Mouse (Mus musculus): ENCODE data around the gene Ube2j2. TPM values are rescaled to one million over a fixed set of nuclear protein-coding genes. Genes with fewer than 3 reads are reported as not detected.

Gene Ube2j2
- polyA plus RNA-seq, 1 experiment from 2014 or later, result 50.2 TPM

DNA sequence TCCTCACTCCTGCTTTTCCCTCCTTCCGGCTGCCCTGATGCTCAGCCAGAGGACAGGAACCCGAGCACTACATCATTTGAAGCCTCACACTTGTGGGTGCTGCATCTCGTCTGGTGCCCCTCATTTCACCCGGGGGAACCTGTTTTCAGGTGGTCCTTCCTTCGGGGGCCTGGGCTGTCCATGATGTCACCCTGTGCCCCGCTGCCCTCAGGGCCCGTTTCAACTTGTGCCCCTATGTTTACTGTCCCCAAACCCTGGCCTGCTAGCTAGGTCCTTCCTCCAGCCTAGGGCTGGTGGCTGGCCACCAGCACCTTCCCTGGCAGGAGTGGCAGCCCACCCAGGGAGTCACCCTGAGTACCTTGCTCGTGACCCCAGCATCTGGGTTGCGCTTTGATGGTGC lies 37.5 kb upstream of the Ube2j2 start:
- Histone ChIP-seq H3K4me3 (replicated peaks) (no peak overlapping the region), H3K9ac (no peak overlapping the region), H3K27ac (replicated peaks) (no peak overlapping the region), H3K9me3 (replicated peaks) (no peaks in the 10 kb centered on the region), H3K36me3 (replicated peaks) (peaks cover 48% of the 10 kb centered on the region), H3K4me2 (no peak overlapping the region), H3K27me3 (no peaks in the 10 kb centered on the region), H3K4me1 (replicated peaks) (no peaks in the 10 kb centered on the region)
- ATAC-seq (ENCODE audit: insufficient read depth), result no peak
- WGBS (ENCODE audit: insufficient replicate concordance), result 81% methylated on average over 9 of the region's 9 CpGs

DNA sequence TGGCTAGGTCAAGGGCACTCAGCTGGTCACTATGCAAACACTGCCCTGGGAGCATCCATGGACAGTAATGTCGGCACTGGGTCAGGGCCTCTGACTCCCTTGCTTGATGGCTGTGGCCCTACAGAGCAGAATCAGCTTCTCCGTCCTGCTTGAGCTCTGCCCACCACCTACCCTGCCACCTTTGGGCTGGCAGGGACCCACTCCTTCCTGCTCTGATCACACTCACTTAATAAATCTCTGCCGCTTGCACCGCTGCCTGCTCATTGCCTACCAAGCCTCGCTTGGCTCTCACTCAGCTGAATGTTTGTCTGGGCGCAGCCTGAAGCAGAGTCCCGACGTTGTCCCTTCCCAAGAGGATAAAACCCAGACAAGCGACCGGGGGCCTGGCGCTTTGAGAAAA lies 36.6 kb upstream of the Ube2j2 start:
- H3K27me3 ChIP-seq, result no peaks in the 10 kb centered on the region
- ATAC-seq (ENCODE audit: insufficient read depth), result no peak
- peaks cover 39% of the 10 kb centered on the region for H3K36me3 ChIP-seq (replicated peaks)
- no peak overlapping the region for H3K27ac ChIP-seq (replicated peaks)
- H3K9ac ChIP-seq, result no peak overlapping the region
- WGBS (ENCODE audit: insufficient replicate concordance), result 77% methylated on average over 11 of the region's 11 CpGs
- no peak overlapping the region for H3K4me2 ChIP-seq
- no peaks in the 10 kb centered on the region for H3K4me1 ChIP-seq (replicated peaks)
- no peaks in the 10 kb centered on the region for H3K9me3 ChIP-seq (replicated peaks)
- H3K4me3 ChIP-seq (replicated peaks), result no peak overlapping the region

DNA sequence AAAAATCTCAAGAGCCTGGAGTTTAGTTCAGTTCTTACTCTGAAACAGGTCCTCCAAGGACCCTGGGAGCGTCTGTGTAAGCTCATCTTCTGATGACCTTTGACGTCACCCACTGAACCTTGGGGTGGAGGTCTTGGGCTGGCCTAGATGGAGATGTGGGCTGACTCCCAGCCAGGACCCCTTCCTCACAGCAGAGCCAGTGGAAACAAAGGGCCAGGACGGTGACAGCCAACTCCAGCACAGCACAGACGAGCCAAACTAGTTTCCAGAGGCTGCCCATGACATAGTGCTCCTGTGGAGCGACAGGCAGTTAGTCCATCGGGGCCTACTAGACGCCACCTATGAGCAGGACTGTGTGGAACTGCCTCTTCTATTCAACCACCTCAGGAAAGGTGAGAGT lies 35.4 kb upstream of the Ube2j2 start:
- no peaks in the 10 kb centered on the region for H3K27me3 ChIP-seq
- no peaks in the 10 kb centered on the region for H3K4me1 ChIP-seq (replicated peaks)
- WGBS (ENCODE audit: insufficient replicate concordance), result 68% methylated on average over 7 of the region's 7 CpGs
- H3K36me3 ChIP-seq (replicated peaks), result peaks cover 27% of the 10 kb centered on the region
- H3K9me3 ChIP-seq (replicated peaks), result no peaks in the 10 kb centered on the region
- no peak overlapping the region for H3K4me2 ChIP-seq
- peak; percentile 9; the same call in 1 of the 2 replicates for ATAC-seq (ENCODE audit: insufficient read depth)
- H3K4me3 ChIP-seq (replicated peaks), result no peak overlapping the region
- no peak overlapping the region for H3K9ac ChIP-seq
- no peak overlapping the region for H3K27ac ChIP-seq (replicated peaks)

DNA sequence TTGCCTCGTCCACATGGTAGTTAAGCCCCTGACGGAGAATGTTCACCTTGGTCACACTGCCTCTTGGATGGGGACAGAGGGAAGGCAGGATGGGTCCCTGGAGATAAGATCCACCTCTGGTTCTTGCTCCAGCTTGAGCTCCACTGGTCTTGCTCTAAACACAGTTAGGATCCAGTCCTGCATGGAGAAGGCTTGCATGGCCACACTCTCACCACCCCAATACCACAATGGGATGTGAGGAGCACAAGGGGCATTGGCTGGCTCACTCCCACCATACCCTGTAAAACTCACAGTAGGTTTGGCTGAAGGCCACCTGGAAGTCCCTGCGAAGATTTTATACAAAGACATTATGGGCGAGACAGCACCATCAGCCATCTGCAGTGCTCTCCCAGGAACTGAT lies 34.9 kb upstream of the Ube2j2 start:
- Histone ChIP-seq H3K4me3 (replicated peaks) (no peak overlapping the region), H3K9ac (no peak overlapping the region), H3K9me3 (replicated peaks) (no peaks in the 10 kb centered on the region), H3K27me3 (no peaks in the 10 kb centered on the region), H3K27ac (replicated peaks) (no peak overlapping the region), H3K4me1 (replicated peaks) (no peaks in the 10 kb centered on the region), H3K4me2 (no peak overlapping the region), H3K36me3 (replicated peaks) (peaks cover 22% of the 10 kb centered on the region)
- WGBS (ENCODE audit: insufficient replicate concordance), result 66% methylated on average over 4 of the region's 4 CpGs
- no peak for ATAC-seq (ENCODE audit: insufficient read depth)

DNA sequence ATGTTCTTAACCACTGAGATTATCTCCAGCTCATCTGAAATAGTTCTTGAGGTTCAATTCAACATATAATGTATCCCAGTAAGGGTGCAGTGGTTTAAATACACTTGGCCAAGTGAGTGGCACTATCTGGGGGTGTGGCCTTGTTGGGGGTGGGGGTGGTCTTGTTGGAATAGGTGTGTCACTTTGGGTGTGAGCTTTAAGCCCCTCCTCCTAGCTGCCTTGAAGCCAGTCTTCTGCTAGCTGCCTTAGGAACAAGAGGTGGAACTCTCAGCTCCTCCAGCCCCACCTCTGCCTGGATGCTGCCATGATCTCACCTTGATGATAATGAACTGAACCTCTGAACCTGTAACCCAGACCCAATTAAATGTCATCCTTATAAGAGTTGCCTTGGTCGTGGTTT lies 11.6 kb upstream of the Ube2j2 start:
- no peak for ATAC-seq (ENCODE audit: insufficient read depth)
- Histone ChIP-seq H3K9me3 (replicated peaks) (no peaks in the 10 kb centered on the region), H3K4me3 (replicated peaks) (no peak overlapping the region), H3K4me2 (no peak overlapping the region), H3K9ac (no peak overlapping the region), H3K27me3 (peaks cover 26% of the 10 kb centered on the region), H3K4me1 (replicated peaks) (no peaks in the 10 kb centered on the region), H3K27ac (replicated peaks) (no peak overlapping the region), H3K36me3 (replicated peaks) (no peaks in the 10 kb centered on the region)
- WGBS (ENCODE audit: insufficient replicate concordance), result 36% methylated on average over 1 of the region's 1 CpGs

DNA sequence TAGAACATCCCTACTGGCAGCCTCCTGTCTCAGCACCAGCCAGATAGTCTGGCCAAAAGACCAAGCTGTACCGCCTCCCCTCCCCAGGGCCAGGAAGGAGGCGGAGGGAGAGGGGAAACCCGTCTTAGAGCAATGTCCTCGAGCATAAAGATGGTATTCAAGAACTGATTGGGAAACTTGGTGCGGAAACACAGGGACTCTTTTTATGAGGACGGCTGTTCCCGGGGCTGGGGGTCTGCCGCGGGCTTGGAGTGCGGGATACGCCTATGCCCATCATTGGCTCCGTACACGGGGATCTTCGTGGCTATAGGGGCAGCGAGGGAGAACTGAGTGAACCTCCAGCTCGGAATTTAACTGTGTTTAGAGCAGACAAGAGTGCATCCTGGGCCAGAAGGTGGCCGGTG lies 580 bp upstream of the Ube2j2 start:
- Histone ChIP-seq H3K27me3 (peaks cover 33% of the 10 kb centered on the region), H3K27ac (replicated peaks) (peak overlapping the region; percentile 83), H3K4me3 (replicated peaks) (peak overlapping the region; percentile 97), H3K9ac (peak overlapping the region; percentile 90), H3K4me2 (peak overlapping the region; percentile 97), H3K9me3 (replicated peaks) (no peaks in the 10 kb centered on the region), H3K36me3 (replicated peaks) (peaks cover 17% of the 10 kb centered on the region), H3K4me1 (replicated peaks) (peaks cover 49% of the 10 kb centered on the region)
- 2% methylated on average over 17 of the region's 17 CpGs for WGBS (ENCODE audit: insufficient replicate concordance)
- peak; percentile 16 for ATAC-seq (ENCODE audit: insufficient read depth)

DNA sequence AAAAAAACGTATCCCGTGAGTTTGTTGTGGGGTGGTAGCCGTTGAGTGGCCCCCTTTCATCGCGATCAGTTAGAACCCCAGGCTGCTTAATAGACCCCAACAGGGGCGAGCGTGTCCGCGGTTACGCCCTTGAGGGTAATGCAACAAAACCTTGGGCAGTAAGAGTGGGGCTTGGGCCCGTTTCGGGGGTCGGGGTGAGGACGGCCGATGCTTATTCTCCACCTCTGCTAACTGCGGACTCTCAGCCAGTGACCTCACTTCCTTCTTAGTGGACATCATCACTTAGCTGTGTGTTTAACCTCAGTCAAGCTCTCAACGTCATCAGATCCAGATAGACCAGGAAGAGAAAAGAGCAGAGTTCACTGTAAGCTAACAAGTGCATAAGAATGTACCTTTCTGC lies 640 bp downstream of the Ube2j2 start:
- under 1% methylated on average over 17 of the region's 17 CpGs for WGBS (ENCODE audit: insufficient replicate concordance)
- no peak for ATAC-seq (ENCODE audit: insufficient read depth)
- H3K27ac ChIP-seq (replicated peaks), result peak overlapping the region; percentile 83
- peak overlapping the region; percentile 97 for H3K4me2 ChIP-seq
- peak overlapping the region; percentile 97 for H3K4me3 ChIP-seq (replicated peaks)
- H3K4me1 ChIP-seq (replicated peaks), result peaks cover 49% of the 10 kb centered on the region
- peaks cover 33% of the 10 kb centered on the region for H3K27me3 ChIP-seq
- peaks cover 29% of the 10 kb centered on the region for H3K36me3 ChIP-seq (replicated peaks)
- H3K9ac ChIP-seq, result peak overlapping the region; percentile 90
- H3K9me3 ChIP-seq (replicated peaks), result no peaks in the 10 kb centered on the region

DNA sequence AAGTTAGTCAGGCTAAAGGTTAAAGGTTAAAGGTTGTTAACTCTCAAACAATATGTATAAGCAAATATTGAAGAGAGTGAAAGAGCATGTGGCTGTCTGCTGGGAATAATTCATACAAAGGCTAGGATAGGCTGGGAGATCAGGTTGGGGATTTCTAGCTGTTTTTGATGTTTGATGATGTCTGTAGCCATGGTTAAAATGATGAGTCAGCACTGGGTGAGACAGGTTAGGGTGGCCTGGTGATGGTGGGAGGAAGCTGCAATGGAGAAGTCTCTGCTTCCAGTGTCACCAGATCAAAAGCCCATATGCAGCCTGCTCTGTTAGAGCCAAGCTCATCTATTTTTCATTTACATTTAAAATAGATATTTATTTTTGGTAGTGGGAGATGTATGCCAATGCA lies 3.5 kb downstream of the Ube2j2 start:
- no peak for ATAC-seq (ENCODE audit: insufficient read depth)
- peaks cover 49% of the 10 kb centered on the region for H3K4me1 ChIP-seq (replicated peaks)
- peaks cover 58% of the 10 kb centered on the region for H3K36me3 ChIP-seq (replicated peaks)
- H3K4me3 ChIP-seq (replicated peaks), result no peak overlapping the region
- H3K27ac ChIP-seq (replicated peaks), result no peak overlapping the region
- H3K27me3 ChIP-seq, result peaks cover 10% of the 10 kb centered on the region
- H3K4me2 ChIP-seq, result no peak overlapping the region
- no peak overlapping the region for H3K9ac ChIP-seq
- no peaks in the 10 kb centered on the region for H3K9me3 ChIP-seq (replicated peaks)

DNA sequence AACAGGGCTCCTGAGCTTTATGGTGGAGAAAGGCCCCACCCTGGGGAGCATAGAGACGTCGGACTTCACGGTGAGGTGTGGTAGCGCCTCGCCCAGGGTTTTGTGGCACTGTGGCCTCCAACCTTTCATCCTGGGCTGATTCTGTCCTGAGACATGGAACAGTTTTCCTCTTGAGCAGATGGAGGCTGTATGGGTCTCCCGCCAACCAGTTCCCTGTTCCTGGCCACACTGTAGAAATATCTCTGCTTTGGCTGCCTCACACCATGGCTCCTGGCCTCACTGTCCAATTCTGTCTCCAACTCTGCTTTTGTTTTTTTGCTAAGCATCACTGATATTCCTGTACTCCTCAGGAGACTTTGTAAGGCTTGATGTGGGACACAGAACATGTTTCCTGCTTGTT lies 11.9 kb downstream of the Ube2j2 start:
- H3K9me3 ChIP-seq (replicated peaks), result no peaks in the 10 kb centered on the region
- peaks cover 81% of the 10 kb centered on the region for H3K36me3 ChIP-seq (replicated peaks)
- H3K9ac ChIP-seq, result no peak overlapping the region
- peaks cover 7% of the 10 kb centered on the region; the same call in 1 of the 2 replicates for H3K4me1 ChIP-seq (replicated peaks)
- WGBS (ENCODE audit: insufficient replicate concordance), result 84% methylated on average over 6 of the region's 6 CpGs
- H3K4me3 ChIP-seq (replicated peaks), result no peak overlapping the region
- H3K4me2 ChIP-seq, result no peak overlapping the region
- no peak overlapping the region for H3K27ac ChIP-seq (replicated peaks)
- ATAC-seq (ENCODE audit: insufficient read depth), result no peak
- H3K27me3 ChIP-seq, result no peaks in the 10 kb centered on the region

DNA sequence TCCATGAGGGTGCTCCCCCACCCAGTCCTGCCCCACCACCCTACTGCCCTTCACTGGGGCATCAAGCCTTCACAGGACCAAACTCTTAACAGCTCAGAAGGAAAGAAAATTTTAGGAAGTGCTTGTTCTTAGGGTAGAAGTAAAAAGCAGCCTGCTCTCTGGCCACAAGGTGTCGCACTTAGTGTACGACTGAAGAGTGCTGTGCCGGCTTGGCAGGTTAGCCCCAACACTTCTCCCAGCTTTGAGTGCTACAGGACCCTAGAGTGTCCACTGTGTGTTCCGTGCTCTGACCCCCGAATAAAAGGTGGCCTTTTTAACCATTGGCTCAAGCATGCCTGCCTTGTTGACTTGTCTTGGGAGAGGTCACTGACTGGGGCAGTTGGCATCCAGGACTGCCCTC lies 15.6 kb downstream of the Ube2j2 start:
- WGBS (ENCODE audit: insufficient replicate concordance), result 3% methylated on average over 5 of the region's 5 CpGs
- Histone ChIP-seq H3K27me3 (no peaks in the 10 kb centered on the region), H3K4me1 (replicated peaks) (peaks cover 40% of the 10 kb centered on the region), H3K27ac (replicated peaks) (no peak overlapping the region), H3K36me3 (replicated peaks) (peaks cover 52% of the 10 kb centered on the region), H3K4me2 (no peak overlapping the region), H3K9me3 (replicated peaks) (no peaks in the 10 kb centered on the region), H3K9ac (no peak overlapping the region), H3K4me3 (replicated peaks) (no peak overlapping the region)
- no peak for ATAC-seq (ENCODE audit: insufficient read depth)

DNA sequence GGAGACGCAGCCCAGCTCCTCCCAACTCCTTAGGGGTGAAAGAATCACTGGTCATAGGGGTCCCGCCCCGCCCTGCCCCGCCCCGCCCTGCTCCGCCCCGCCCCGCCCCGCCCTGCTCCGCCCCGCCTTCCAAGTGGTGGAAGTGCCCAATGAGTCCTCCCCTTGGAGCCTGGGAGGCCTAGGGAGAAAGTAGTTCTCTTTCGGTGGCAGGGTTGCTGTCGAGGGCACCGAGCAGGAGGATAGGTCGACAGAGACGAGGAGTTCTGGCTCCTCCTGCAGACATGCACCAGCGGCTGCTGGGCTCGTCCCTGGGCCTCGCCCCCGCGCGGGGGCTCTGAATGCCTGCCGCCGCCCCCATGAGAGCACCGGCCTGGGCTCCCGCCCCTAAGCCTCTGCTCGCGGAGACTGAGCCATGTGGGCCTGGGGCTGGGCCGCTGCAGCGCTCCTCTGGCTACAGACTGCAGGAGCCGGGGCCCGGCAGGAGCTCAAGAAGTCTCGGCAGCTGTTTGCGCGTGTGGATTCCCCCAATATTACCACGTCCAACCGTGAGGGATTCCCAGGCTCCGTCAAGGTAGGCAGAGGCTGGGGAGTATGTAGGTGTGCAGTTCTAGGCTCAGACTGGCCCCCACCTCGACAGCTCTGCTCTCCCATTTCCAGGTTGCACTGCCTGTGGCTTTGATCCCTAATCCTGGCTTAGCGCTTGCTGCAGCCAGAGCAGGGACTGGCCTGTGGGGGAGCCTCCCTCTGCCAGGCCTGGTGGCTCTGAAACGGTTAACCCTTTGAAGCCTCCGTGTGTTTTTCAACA lies 18.7 kb downstream of the Ube2j2 start, which contains the start of gene C1qtnf12:
Gene C1qtnf12, plus strand, starts transcription at position 152 of the 805 bp plus-strand sequence.
- H3K36me3 ChIP-seq (replicated peaks), result peaks cover 50% of the 10 kb centered on the region
- under 1% methylated on average over 42 of the region's 42 CpGs for WGBS (ENCODE audit: insufficient replicate concordance)
- ATAC-seq (ENCODE audit: insufficient read depth), result peak; percentile 81
- H3K9me3 ChIP-seq (replicated peaks), result no peaks in the 10 kb centered on the region
- peak within 1 kb of the TSS; percentile 75 for H3K27ac ChIP-seq (replicated peaks)
- peak within 1 kb of the TSS; percentile 68 for H3K4me3 ChIP-seq (replicated peaks)
- H3K27me3 ChIP-seq, result no peaks in the 10 kb centered on the region
- H3K4me1 ChIP-seq (replicated peaks), result peaks cover 64% of the 10 kb centered on the region
- H3K9ac ChIP-seq, result peak within 1 kb of the TSS; percentile 66
- peak within 1 kb of the TSS; percentile 97 for H3K4me2 ChIP-seq

DNA sequence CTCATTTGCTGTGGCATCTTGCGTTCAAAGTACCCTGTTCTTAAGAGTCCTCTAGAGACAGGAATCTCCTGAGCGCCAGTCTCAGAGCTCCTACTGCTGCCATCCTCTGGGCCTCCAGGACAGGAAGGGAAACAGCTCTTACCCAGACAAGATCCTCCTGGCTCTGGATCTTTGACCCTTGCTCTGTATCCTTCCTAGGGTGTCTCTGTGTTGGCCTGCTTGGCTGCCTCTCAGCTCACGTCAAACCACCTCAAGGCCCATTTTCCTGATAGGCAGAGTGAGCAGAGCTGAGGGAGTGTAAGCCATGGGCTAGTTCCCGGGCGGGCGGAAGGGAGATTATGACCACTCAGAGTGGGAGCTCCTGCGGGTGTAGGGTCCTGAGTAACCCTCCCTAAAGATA lies 19.5 kb downstream of the Ube2j2 start:
- 36% methylated on average over 7 of the region's 7 CpGs for WGBS (ENCODE audit: insufficient replicate concordance)
- Histone ChIP-seq H3K4me1 (replicated peaks) (peaks cover 71% of the 10 kb centered on the region), H3K27ac (replicated peaks) (peak overlapping the region; percentile 75), H3K9ac (peak overlapping the region; percentile 66), H3K4me2 (peak overlapping the region; percentile 97), H3K4me3 (replicated peaks) (peak overlapping the region; percentile 68), H3K27me3 (no peaks in the 10 kb centered on the region), H3K9me3 (replicated peaks) (no peaks in the 10 kb centered on the region), H3K36me3 (replicated peaks) (peaks cover 45% of the 10 kb centered on the region)
- peak; percentile 3; the same call in 1 of the 2 replicates for ATAC-seq (ENCODE audit: insufficient read depth)
